Mouse (Mus musculus) kidney, embryonic 16.5 days (tissue): Measurements from ENCODE around the gene Krt77. TPM values are rescaled to one million over a fixed set of nuclear protein-coding genes. Genes with fewer than 3 reads are reported as not detected.
A peak's percentile ranks its signal among the peaks of the same experiment; 100 is the strongest.

Source experiments
- ATAC-seq: fragments of 200-750 bp; cut with Nextera tagmentation; 2 replicates; pipeline ENCODE4 v1.8.0; 2017; ENCODE audit warnings: moderate TSS enrichment; ENCODE audit not compliant: low FRiP score, low TSS enrichment
- H3K27ac ChIP-seq: fragments of 300-500 bp; sonication (generic); 2 replicates; pipeline ENCODE4 v1.5.1; 2014; ENCODE audit warnings: low read length
- H3K27me3 ChIP-seq: fragments of 300-500 bp; sonication (generic); 2 replicates; pipeline ENCODE4 v1.6.1; 2014; ENCODE audit warnings: low read length, control low read depth, mixed read lengths; ENCODE audit not compliant: insufficient read depth
- H3K36me3 ChIP-seq: fragments of 300-500 bp; sonication (generic); 2 replicates; pipeline ENCODE4 v1.6.1; 2014; ENCODE audit warnings: low read length, control low read depth, mixed read lengths; ENCODE audit not compliant: insufficient read depth
- H3K4me1 ChIP-seq: fragments of 300-500 bp; sonication (generic); 2 replicates; pipeline ENCODE4 v1.6.1; 2014; ENCODE audit warnings: low read length, control low read depth, mixed read lengths; ENCODE audit not compliant: insufficient read depth
- H3K4me2 ChIP-seq: fragments of 300-500 bp; sonication (generic); replicated peaks from 2 replicates; pipeline ENCODE4 v1.6.1; 2014; ENCODE audit warnings: low read depth, low read length
- H3K4me3 ChIP-seq: fragments of 300-500 bp; sonication (generic); 2 replicates; pipeline ENCODE4 v1.5.1; 2014; ENCODE audit warnings: mild to moderate bottlenecking, low read length
- H3K9ac ChIP-seq: fragments of 300-500 bp; sonication (generic); replicated peaks from 2 replicates; pipeline ENCODE4 v1.6.1; 2014; ENCODE audit warnings: low read length
- H3K9me3 ChIP-seq: fragments of 300-500 bp; sonication (generic); 2 replicates; pipeline ENCODE4 v1.6.1; 2016; ENCODE audit warnings: low read length, control low read depth
- WGBS: fragments of 180-500 bp; shearing (Covaris S2); extraction: QIAGEN DNeasy Blood & Tissue Kit; methylation state at CpG from one replicate; pipeline ENCODE4 v1.1.7; 2014; 5-methylcytosine and 5-hydroxymethylcytosine counted together
- polyA plus RNA-seq: library from polyadenylated mRNA; unstranded; fragments of >200 nt; fragmentation: Nextera tagmentation; extraction: Ambion mirVana; gene quantifications from 2 replicates; pipeline ENCODE4 v1.2.1, GENCODE M21; 2015

Gene Krt77
- polyA plus RNA-seq, 1 experiment from 2014 or later, result 0.06 TPM

GRCm38 (mm10) chr15:101866754-101867153, 2.8 kb downstream of the Krt77 start:
- no peaks in the 10 kb centered on the region for H3K9me3 ChIP-seq
- no peaks in the 10 kb centered on the region for H3K4me1 ChIP-seq
- H3K9ac ChIP-seq, result no peak overlapping the region
- no peaks in the 10 kb centered on the region for H3K27me3 ChIP-seq
- no peak overlapping the region for H3K27ac ChIP-seq
- no peak overlapping the region for H3K4me3 ChIP-seq
- H3K4me2 ChIP-seq, result no peak overlapping the region
- H3K36me3 ChIP-seq, result no peaks in the 10 kb centered on the region
- ATAC-seq, result no peak
- WGBS, result 78% methylated on average over 7 of the region's 7 CpGs

GRCm38 (mm10) chr15:101860421-101861130, 8.9 kb downstream of the Krt77 start:
- ATAC-seq, result no peak

GRCm38 (mm10) chr15:101859735-101860170, 9.8 kb downstream of the Krt77 start:
- Histone ChIP-seq H3K27me3 (peaks cover 30% of the 10 kb centered on the region), H3K27ac (no peak overlapping the region), H3K9me3 (no peaks in the 10 kb centered on the region), H3K4me3 (peak overlapping the region; percentile 37), H3K4me1 (peaks cover 9% of the 10 kb centered on the region), H3K9ac (peak overlapping the region; percentile 52), H3K4me2 (peak overlapping the region; percentile 65), H3K36me3 (no peaks in the 10 kb centered on the region)
- 0% methylated on average over 33 of the region's 33 CpGs for WGBS
- ATAC-seq, result no peak

More at GRCm38 (mm10) chr15:101860421-101861130, 8.9 kb downstream of the Krt77 start:
- peaks cover 9% of the 10 kb centered on the region for H3K4me1 ChIP-seq
- WGBS, result 48% methylated on average over 13 of the region's 13 CpGs
- H3K27me3 ChIP-seq, result peaks cover 30% of the 10 kb centered on the region
- no peak overlapping the region for H3K9ac ChIP-seq
- H3K27ac ChIP-seq, result no peak overlapping the region
- H3K4me3 ChIP-seq, result no peak overlapping the region
- H3K36me3 ChIP-seq, result no peaks in the 10 kb centered on the region
- no peaks in the 10 kb centered on the region for H3K9me3 ChIP-seq
- peak overlapping the region; percentile 65 for H3K4me2 ChIP-seq

- Histone ChIP-seq H3K4me3 (peak overlapping the region; percentile 37; the same call in 1 of the 2 replicates), H3K4me2 (peak overlapping the region; percentile 65)
- WGBS, result 5% methylated on average over 11 of the region's 11 CpGs
Measured at GRCm38 (mm10) chr15:101858673-101859425, 10.7 kb downstream of the Krt77 start.

GRCm38 (mm10) chr15:101856696-101857095, 12.8 kb downstream of the Krt77 start:
- no peak overlapping the region for H3K9ac ChIP-seq
- peaks cover 41% of the 10 kb centered on the region for H3K27me3 ChIP-seq
- no peaks in the 10 kb centered on the region for H3K9me3 ChIP-seq
- H3K4me1 ChIP-seq, result peaks cover 9% of the 10 kb centered on the region
- H3K36me3 ChIP-seq, result no peaks in the 10 kb centered on the region
- H3K4me3 ChIP-seq, result no peak overlapping the region
- ATAC-seq, result no peak
- H3K4me2 ChIP-seq, result no peak overlapping the region
- 31% methylated on average over 5 of the region's 5 CpGs for WGBS
- H3K27ac ChIP-seq, result no peak overlapping the region

More at GRCm38 (mm10) chr15:101858673-101859425, 10.7 kb downstream of the Krt77 start:
- H3K27ac ChIP-seq, result no peak overlapping the region
- peaks cover 36% of the 10 kb centered on the region for H3K27me3 ChIP-seq
- H3K9me3 ChIP-seq, result no peaks in the 10 kb centered on the region
- 0 out of 2 replicates have a peak, but pooled peaks have one; percentile 14 for ATAC-seq
- H3K4me1 ChIP-seq, result peaks cover 9% of the 10 kb centered on the region
- no peaks in the 10 kb centered on the region for H3K36me3 ChIP-seq
- H3K9ac ChIP-seq, result no peak overlapping the region; the same call in 1 of the 2 replicates

- Histone ChIP-seq H3K4me3 (no peak overlapping the region), H3K27me3 (peaks cover 39% of the 10 kb centered on the region), H3K9me3 (no peaks in the 10 kb centered on the region), H3K4me1 (peaks cover 9% of the 10 kb centered on the region), H3K27ac (no peak overlapping the region), H3K4me2 (no peak overlapping the region), H3K9ac (no peak overlapping the region), H3K36me3 (no peaks in the 10 kb centered on the region)
- WGBS, result 75% methylated on average over 3 of the region's 3 CpGs
- no peak for ATAC-seq
Measured at GRCm38 (mm10) chr15:101855732-101856131, 13.8 kb downstream of the Krt77 start.

GRCm38 (mm10) chr15:101854294-101854693, 15.2 kb downstream of the Krt77 start:
- no peak overlapping the region for H3K27ac ChIP-seq
- H3K4me3 ChIP-seq, result no peak overlapping the region
- peaks cover 27% of the 10 kb centered on the region; the same call in 1 of the 2 replicates for H3K27me3 ChIP-seq
- peaks cover 4% of the 10 kb centered on the region for H3K4me1 ChIP-seq
- H3K36me3 ChIP-seq, result no peaks in the 10 kb centered on the region
- ATAC-seq, result no peak
- 42% methylated on average over 5 of the region's 5 CpGs for WGBS
- no peak overlapping the region for H3K4me2 ChIP-seq
- H3K9ac ChIP-seq, result no peak overlapping the region
- H3K9me3 ChIP-seq, result no peaks in the 10 kb centered on the region

- H3K27ac ChIP-seq, result no peak overlapping the region
- H3K4me1 ChIP-seq, result no peaks in the 10 kb centered on the region
- H3K9me3 ChIP-seq, result no peaks in the 10 kb centered on the region
- H3K9ac ChIP-seq, result no peak overlapping the region
- 25% methylated on average over 5 of the region's 5 CpGs for WGBS
- peaks cover 17% of the 10 kb centered on the region; the same call in 1 of the 2 replicates for H3K27me3 ChIP-seq
- no peak overlapping the region for H3K4me2 ChIP-seq
- no peak for ATAC-seq
- no peak overlapping the region for H3K4me3 ChIP-seq
- no peaks in the 10 kb centered on the region for H3K36me3 ChIP-seq
Measured at GRCm38 (mm10) chr15:101852571-101852970, 16.9 kb downstream of the Krt77 start.

- ATAC-seq, result no peak
- Histone ChIP-seq H3K27me3 (peaks cover 20% of the 10 kb centered on the region; the same call in 1 of the 2 replicates), H3K27ac (no peak within 1 kb of the TSS), H3K4me3 (no peak within 1 kb of the TSS), H3K4me1 (no peaks in the 10 kb centered on the region; the same call in 1 of the 2 replicates), H3K36me3 (no peaks in the 10 kb centered on the region), H3K9me3 (no peaks in the 10 kb centered on the region), H3K4me2 (no peak within 1 kb of the TSS), H3K9ac (no peak within 1 kb of the TSS)
- WGBS, result 72% methylated on average over 6 of the region's 6 CpGs
Measured at GRCm38 (mm10) chr15:101850694-101851093, 18.8 kb downstream of the Krt77 start, which contains the start of gene Krt1. Gene Krt1, minus strand, starts transcription at chr15:101850794.
